Mouse (Mus musculus) hindbrain, embryonic 16.5 days (tissue): ENCODE measurements at regions not wholly inside any gene's neighbourhood (a gene's known extent, or its start where the extent isn't known, plus 50 kb on each side); places are given as distances from the start of the nearest gene placed in this dataset.

Source experiments
- ATAC-seq: fragments of 200-750 bp; cut with Nextera tagmentation; 2 replicates; pipeline ENCODE4 v1.8.0; 2017; ENCODE audit warnings: moderate TSS enrichment, moderate library complexity
- H3K27ac ChIP-seq: fragments of 300-500 bp; sonication (generic); 2 replicates; pipeline ENCODE4 v1.5.1; 2014; ENCODE audit warnings: low read depth, mild to moderate bottlenecking, control low read depth, low read length, moderate library complexity
- H3K27me3 ChIP-seq: fragments of 300-500 bp; sonication (generic); replicated peaks from 2 replicates; pipeline ENCODE4 v1.6.1; 2014; ENCODE audit warnings: low read length; ENCODE audit not compliant: control insufficient read depth, insufficient read depth
- H3K36me3 ChIP-seq: fragments of 300-500 bp; sonication (generic); 2 replicates; pipeline ENCODE4 v1.6.1; 2014; ENCODE audit warnings: mild to moderate bottlenecking, low read length, moderate library complexity, mixed read lengths; ENCODE audit not compliant: control insufficient read depth, insufficient read depth
- H3K4me1 ChIP-seq: fragments of 300-500 bp; sonication (generic); 2 replicates; pipeline ENCODE4 v1.6.1; 2014; ENCODE audit warnings: low read depth, low read length; ENCODE audit not compliant: control insufficient read depth, insufficient read depth
- H3K4me2 ChIP-seq: fragments of 300-500 bp; sonication (generic); 2 replicates; pipeline ENCODE4 v1.6.1; 2014; ENCODE audit warnings: mild to moderate bottlenecking, low read length, control low read depth, moderate library complexity
- H3K4me3 ChIP-seq: fragments of 300-500 bp; sonication (generic); 2 replicates; pipeline ENCODE4 v1.5.1; 2014; ENCODE audit warnings: mild to moderate bottlenecking, low read length, control low read depth, moderate library complexity
- H3K9ac ChIP-seq: fragments of 300-500 bp; sonication (generic); 2 replicates; pipeline ENCODE4 v1.6.1; 2014; ENCODE audit warnings: low read depth, mild to moderate bottlenecking, control low read depth, low read length, moderate library complexity
- H3K9me3 ChIP-seq: fragments of 300-500 bp; sonication (generic); 2 replicates; pipeline ENCODE4 v1.6.1; 2014; ENCODE audit warnings: mild to moderate bottlenecking, low read length, moderate library complexity; ENCODE audit not compliant: control insufficient read depth
- WGBS: fragments of 180-500 bp; shearing (Covaris S2); extraction: QIAGEN DNeasy Blood & Tissue Kit; methylation state at CpG from one replicate; pipeline ENCODE4 v1.1.7; 2014; 5-methylcytosine and 5-hydroxymethylcytosine counted together

DNA sequence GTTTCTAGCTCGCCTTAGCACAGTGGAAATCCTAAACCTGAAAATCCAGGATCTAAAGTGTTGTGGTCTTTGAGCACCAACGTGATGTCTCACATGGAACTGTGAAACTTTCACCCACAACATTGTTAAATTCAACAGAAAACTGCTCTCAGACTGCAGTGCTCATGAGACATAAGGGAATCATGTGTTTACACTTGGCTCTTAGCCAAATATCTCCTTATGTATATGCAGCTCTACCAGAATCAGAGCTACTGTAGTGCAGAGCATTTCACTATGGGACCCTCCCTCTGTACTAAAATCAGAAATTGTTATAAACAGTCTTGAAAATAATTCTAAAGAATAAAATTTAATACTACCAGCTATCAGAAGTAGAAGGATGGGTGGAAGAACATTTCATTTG is 778.8 kb upstream of the Fam84a start:
- Histone ChIP-seq H3K4me1 (no peaks in the 10 kb centered on the region), H3K9me3 (no peaks in the 10 kb centered on the region), H3K4me3 (no peak overlapping the region), H3K27ac (no peak overlapping the region), H3K9ac (no peak overlapping the region), H3K36me3 (no peaks in the 10 kb centered on the region), H3K27me3 (no peaks in the 10 kb centered on the region), H3K4me2 (no peak overlapping the region)
- ATAC-seq: no peak
- WGBS: 90% methylated on average over 2 of the region's 2 CpGs

- no peak overlapping the region for H3K4me2 ChIP-seq
- no peak for ATAC-seq
- 42% methylated on average over 1 of the region's 1 CpGs for WGBS
- no peak overlapping the region for H3K27ac ChIP-seq
- no peaks in the 10 kb centered on the region for H3K27me3 ChIP-seq
- H3K4me3 ChIP-seq: no peak overlapping the region
- no peak overlapping the region for H3K9ac ChIP-seq
- H3K36me3 ChIP-seq: no peaks in the 10 kb centered on the region
- no peaks in the 10 kb centered on the region for H3K9me3 ChIP-seq
- H3K4me1 ChIP-seq: no peaks in the 10 kb centered on the region
Measured at GRCm38 (mm10) chr12:14927580-14927979, 775.7 kb upstream of the Fam84a start.

GRCm38 (mm10) chr12:14923768-14924167 is 771.9 kb upstream of the Fam84a start:
- no peak for ATAC-seq
- no peaks in the 10 kb centered on the region for H3K27me3 ChIP-seq
- H3K4me1 ChIP-seq: no peaks in the 10 kb centered on the region
- no peak overlapping the region for H3K9ac ChIP-seq
- no peaks in the 10 kb centered on the region for H3K9me3 ChIP-seq
- no peaks in the 10 kb centered on the region for H3K36me3 ChIP-seq
- no peak overlapping the region for H3K4me2 ChIP-seq
- no peak overlapping the region for H3K4me3 ChIP-seq
- H3K27ac ChIP-seq: no peak overlapping the region

DNA sequence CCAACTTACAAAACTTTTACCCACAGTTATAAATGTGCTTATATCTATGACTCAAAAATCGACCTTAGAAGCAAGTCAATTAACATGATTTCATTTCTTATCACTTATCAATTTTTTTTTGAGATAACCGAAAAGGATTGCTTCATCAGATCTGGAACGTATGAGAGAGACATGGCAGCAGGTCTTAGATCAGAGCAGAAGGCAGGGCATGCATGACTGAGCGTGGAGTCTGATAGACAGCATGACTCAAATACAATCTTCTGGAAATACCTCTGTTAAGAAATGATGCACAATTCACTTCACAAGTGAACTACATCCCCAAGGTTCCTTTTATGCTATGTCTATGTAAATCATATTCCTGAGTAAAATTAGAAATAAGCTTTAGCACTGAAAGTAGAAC is 760.1 kb upstream of the Fam84a start:
- 78% methylated on average over 4 of the region's 4 CpGs for WGBS
- H3K9ac ChIP-seq: no peak overlapping the region
- H3K9me3 ChIP-seq: no peaks in the 10 kb centered on the region
- no peaks in the 10 kb centered on the region for H3K36me3 ChIP-seq
- H3K4me1 ChIP-seq: no peaks in the 10 kb centered on the region
- no peaks in the 10 kb centered on the region for H3K27me3 ChIP-seq
- no peak overlapping the region for H3K4me2 ChIP-seq
- H3K4me3 ChIP-seq: no peak overlapping the region
- no peak overlapping the region for H3K27ac ChIP-seq
- no peak for ATAC-seq

- no peak overlapping the region for H3K9ac ChIP-seq
- no peaks in the 10 kb centered on the region for H3K9me3 ChIP-seq
- WGBS: 88% methylated on average over 4 of the region's 4 CpGs
- no peaks in the 10 kb centered on the region for H3K4me1 ChIP-seq
- H3K4me2 ChIP-seq: no peak overlapping the region
- H3K4me3 ChIP-seq: no peak overlapping the region
- ATAC-seq: no peak
- no peaks in the 10 kb centered on the region for H3K36me3 ChIP-seq
- H3K27ac ChIP-seq: no peak overlapping the region
- no peaks in the 10 kb centered on the region for H3K27me3 ChIP-seq
Measured at GRCm38 (mm10) chr12:14883136-14883535, 731.3 kb upstream of the Fam84a start.

DNA sequence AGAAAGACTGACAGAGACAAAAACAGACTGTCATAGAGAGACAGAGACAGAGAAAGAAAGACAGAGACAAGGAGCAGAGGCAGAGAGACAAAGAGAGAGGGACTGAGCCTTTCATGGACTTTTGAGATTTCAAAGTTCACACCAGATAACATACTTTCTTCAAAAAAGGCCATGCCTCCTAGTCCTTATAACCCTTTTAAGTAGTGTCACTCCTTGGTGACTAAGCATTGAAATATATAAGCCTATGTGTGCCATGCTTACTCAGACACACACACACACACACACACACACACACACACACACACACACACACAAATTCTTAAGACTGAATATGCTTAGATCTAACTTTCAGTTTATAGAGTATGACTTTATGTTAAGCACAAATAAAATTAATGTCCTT is 728.6 kb upstream of the Fam84a start:
- H3K9ac ChIP-seq: no peak overlapping the region
- H3K9me3 ChIP-seq: no peaks in the 10 kb centered on the region
- no peak for ATAC-seq
- no peaks in the 10 kb centered on the region for H3K36me3 ChIP-seq
- H3K27me3 ChIP-seq: no peaks in the 10 kb centered on the region
- no peak overlapping the region for H3K4me2 ChIP-seq
- H3K4me1 ChIP-seq: no peaks in the 10 kb centered on the region
- H3K27ac ChIP-seq: no peak overlapping the region
- H3K4me3 ChIP-seq: no peak overlapping the region

GRCm38 (mm10) chr12:14875290-14875689 is 723.4 kb upstream of the Fam84a start:
- Histone ChIP-seq H3K27me3 (no peaks in the 10 kb centered on the region), H3K9ac (no peak overlapping the region), H3K36me3 (no peaks in the 10 kb centered on the region), H3K4me1 (no peaks in the 10 kb centered on the region), H3K9me3 (no peaks in the 10 kb centered on the region), H3K27ac (no peak overlapping the region), H3K4me2 (no peak overlapping the region), H3K4me3 (no peak overlapping the region)
- no peak for ATAC-seq
- WGBS: 42% methylated on average over 3 of the region's 3 CpGs

DNA sequence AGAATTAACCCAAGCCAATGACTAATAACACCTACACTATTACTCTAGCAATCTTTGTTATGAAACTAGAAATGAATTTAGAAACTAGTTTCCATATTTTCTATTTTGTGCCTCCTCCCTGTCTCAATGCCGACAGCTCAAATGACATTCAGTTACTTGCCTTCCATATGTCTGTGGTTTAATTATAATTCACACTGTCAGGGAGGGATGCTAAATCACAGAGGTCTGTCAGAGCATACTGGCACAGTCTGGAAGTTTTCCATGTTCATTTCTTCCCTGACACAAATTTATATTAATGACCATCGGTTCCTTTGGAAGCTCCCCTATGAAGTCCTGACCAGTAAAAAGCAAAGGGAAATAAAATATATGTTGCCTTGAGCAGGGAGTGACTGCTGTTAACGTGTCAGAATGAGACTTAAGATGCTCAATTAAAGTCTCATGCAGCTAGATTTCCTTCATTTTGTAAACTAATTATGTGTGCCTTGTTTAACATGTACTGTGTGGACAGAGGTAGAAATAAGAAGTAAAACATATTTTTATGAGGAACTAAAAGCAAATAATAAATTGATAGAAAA is 719.6 kb upstream of the Fam84a start:
- ATAC-seq: peak; percentile 69
- H3K4me2 ChIP-seq: no peak overlapping the region
- no peaks in the 10 kb centered on the region for H3K9me3 ChIP-seq
- H3K27ac ChIP-seq: no peak overlapping the region
- no peak overlapping the region for H3K4me3 ChIP-seq
- WGBS: 46% methylated on average over 3 of the region's 3 CpGs
- H3K9ac ChIP-seq: no peak overlapping the region
- H3K4me1 ChIP-seq: no peaks in the 10 kb centered on the region
- H3K27me3 ChIP-seq: no peaks in the 10 kb centered on the region
- no peaks in the 10 kb centered on the region for H3K36me3 ChIP-seq

- Histone ChIP-seq H3K9me3 (no peaks in the 10 kb centered on the region), H3K36me3 (no peaks in the 10 kb centered on the region), H3K9ac (no peak overlapping the region), H3K4me1 (no peaks in the 10 kb centered on the region), H3K27ac (no peak overlapping the region), H3K4me3 (no peak overlapping the region), H3K4me2 (no peak overlapping the region), H3K27me3 (no peaks in the 10 kb centered on the region)
- ATAC-seq: no peak
- 67% methylated on average over 1 of the region's 1 CpGs for WGBS
Measured at GRCm38 (mm10) chr12:14859809-14860570, 708.1 kb upstream of the Fam84a start.
